Mouse (Mus musculus) cerebellum, adult 2 months (tissue): ENCODE measurements around the gene Crtc2.

Source experiments
- CTCF ChIP-seq: fragments of 200-500 bp; IDR thresholded peaks from 2 replicates; pipeline ENCODE4 v1.5.1; 2011; ENCODE audit warnings: low read depth, mild to moderate bottlenecking, control low read depth, low read length, moderate library complexity, borderline replicate concordance; ENCODE audit not compliant: insufficient read depth
- POLR2A ChIP-seq: fragments of 200-500 bp; IDR thresholded peaks from 2 replicates; pipeline ENCODE4 v1.6.1; 2011; ENCODE audit warnings: low read length, control low read depth, borderline replicate concordance; ENCODE audit not compliant: insufficient read depth

DNA sequence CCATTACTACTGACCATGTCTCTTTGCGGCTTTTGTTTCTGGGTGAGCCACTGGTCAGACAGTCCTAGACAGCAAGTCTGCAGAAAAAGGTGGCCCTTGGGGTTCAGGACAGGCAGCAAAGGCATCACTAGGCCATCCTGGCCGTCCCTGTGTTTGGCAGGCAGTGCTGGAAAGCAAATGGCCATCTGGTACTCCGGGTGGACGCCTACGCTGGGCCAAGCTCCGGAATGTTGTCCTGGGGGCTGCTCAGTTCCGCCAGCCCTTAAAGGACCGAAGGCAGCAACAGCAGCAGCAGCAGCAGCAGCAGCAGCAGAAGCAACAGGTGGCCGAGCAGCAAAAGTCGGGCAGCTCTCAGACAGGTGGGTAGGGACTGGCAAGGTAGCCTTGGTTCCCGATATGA, 21.3 kb downstream of the Crtc2 start:
- no peak for TF ChIP-seq CTCF
- TF ChIP-seq POLR2A: no peak
